Mouse (Mus musculus) embryonic facial prominence, embryonic 14.5 days (tissue): ENCODE results near the gene Ier5l. TPM values are rescaled to one million over a fixed set of nuclear protein-coding genes. Genes with fewer than 3 reads are reported as not detected.

Experiments used
- ATAC-seq: fragments of 200-750 bp; cut with Nextera tagmentation; 2 replicates; pipeline ENCODE4 v1.8.0; 2017; ENCODE audit warnings: low read depth, moderate number of reproducible peaks, moderate TSS enrichment
- DNase-seq: peaks from one replicate; pipeline ENCODE4 v3.0.0-alpha.2; 2015; ENCODE audit warnings: low spot score
- H3K27ac ChIP-seq: fragments of 300-500 bp; sonication (generic); replicated peaks from 2 replicates; pipeline ENCODE4 v1.5.1; 2014; ENCODE audit warnings: low read depth, mild to moderate bottlenecking, low read length, moderate library complexity
- H3K27me3 ChIP-seq: fragments of 300-500 bp; sonication (generic); replicated peaks from 2 replicates; pipeline ENCODE4 v1.6.1; 2014; ENCODE audit warnings: low read length; ENCODE audit not compliant: control insufficient read depth, insufficient read depth
- H3K36me3 ChIP-seq: fragments of 300-500 bp; sonication (generic); 2 replicates; pipeline ENCODE4 v1.6.1; 2014; ENCODE audit warnings: low read length, mixed read lengths; ENCODE audit not compliant: control insufficient read depth, insufficient read depth
- H3K4me1 ChIP-seq: fragments of 300-500 bp; sonication (generic); 2 replicates; pipeline ENCODE4 v1.6.1; 2014; ENCODE audit warnings: antibody characterized with exemption, low read length; ENCODE audit not compliant: control insufficient read depth, insufficient read depth
- H3K4me2 ChIP-seq: fragments of 300-500 bp; sonication (generic); 2 replicates; pipeline ENCODE4 v1.6.1; 2014; ENCODE audit warnings: low read depth, mild to moderate bottlenecking, low read length, moderate library complexity, mixed read lengths
- H3K4me3 ChIP-seq: fragments of 300-500 bp; sonication (generic); 2 replicates; pipeline ENCODE4 v1.5.1; 2014; ENCODE audit warnings: low read depth, mild to moderate bottlenecking, low read length
- H3K9ac ChIP-seq: fragments of 300-500 bp; sonication (generic); 2 replicates; pipeline ENCODE4 v1.6.1; 2014; ENCODE audit warnings: low read depth, mild to moderate bottlenecking, low read length, moderate library complexity, mixed read lengths
- H3K9me3 ChIP-seq: fragments of 300-500 bp; sonication (generic); 2 replicates; pipeline ENCODE4 v1.6.1; 2016; ENCODE audit warnings: low read length; ENCODE audit not compliant: control insufficient read depth
- WGBS: fragments of 180-500 bp; shearing (Covaris S2); extraction: QIAGEN DNeasy Blood & Tissue Kit; methylation state at CpG from one replicate; pipeline ENCODE4 v1.1.7; 2014; 5-methylcytosine and 5-hydroxymethylcytosine counted together
- polyA plus RNA-seq: library from polyadenylated mRNA; unstranded; fragments of >200 nt; fragmentation: Nextera tagmentation; extraction: Ambion mirVana; gene quantifications from 2 replicates; pipeline ENCODE4 v1.2.1, GENCODE M21; 2014

Gene Ier5l
- polyA plus RNA-seq, 1 experiment from 2014 or later = 3.4 TPM

- 0 out of 2 replicates have a peak, but pooled peaks cover 4% of the 10 kb centered on the region for H3K36me3 ChIP-seq
- DNase-seq (peak; percentile 89), ATAC-seq (peak; percentile 91)
- peak overlapping the region; percentile 68 for H3K27ac ChIP-seq
- H3K4me1 ChIP-seq = peaks cover 18% of the 10 kb centered on the region
- H3K4me3 ChIP-seq = peak overlapping the region; percentile 25
- peak overlapping the region; percentile 52 for H3K4me2 ChIP-seq
- 2% methylated on average over 9 of the region's 9 CpGs for WGBS
- no peaks in the 10 kb centered on the region for H3K9me3 ChIP-seq
- no peaks in the 10 kb centered on the region for H3K27me3 ChIP-seq
- H3K9ac ChIP-seq = peak overlapping the region; percentile 22
Observed at GRCm38 (mm10) chr2:30463904-30464330, 10.1 kb downstream of the Ier5l start.

GRCm38 (mm10) chr2:30463341-30463761, 10.7 kb downstream of the Ier5l start:
- Histone ChIP-seq H3K27ac (peak overlapping the region; percentile 68), H3K4me2 (peak overlapping the region; percentile 52), H3K4me1 (peaks cover 17% of the 10 kb centered on the region), H3K9me3 (no peaks in the 10 kb centered on the region), H3K4me3 (no peak overlapping the region), H3K27me3 (no peaks in the 10 kb centered on the region), H3K9ac (peak overlapping the region; percentile 22), H3K36me3 (0 out of 2 replicates have a peak, but pooled peaks cover 5% of the 10 kb centered on the region)
- WGBS = 20% methylated on average over 5 of the region's 5 CpGs
- peak; percentile 82 for DNase-seq
- peak; percentile 72 for ATAC-seq

- H3K27ac ChIP-seq = no peak overlapping the region
- no peak for DNase-seq
- H3K4me1 ChIP-seq = peaks cover 12% of the 10 kb centered on the region
- no peaks in the 10 kb centered on the region for H3K27me3 ChIP-seq
- H3K9ac ChIP-seq = no peak overlapping the region
- 92% methylated on average over 6 of the region's 6 CpGs for WGBS
- 0 out of 2 replicates have a peak, but pooled peaks cover 5% of the 10 kb centered on the region for H3K36me3 ChIP-seq
- H3K4me2 ChIP-seq = no peak overlapping the region
- H3K9me3 ChIP-seq = no peaks in the 10 kb centered on the region
- H3K4me3 ChIP-seq = no peak overlapping the region
- no peak for ATAC-seq
Observed at GRCm38 (mm10) chr2:30459241-30459640, 14.8 kb downstream of the Ier5l start.

- no peak overlapping the region for H3K9ac ChIP-seq
- 76% methylated on average over 6 of the region's 6 CpGs for WGBS
- no peaks in the 10 kb centered on the region for H3K9me3 ChIP-seq
- ATAC-seq = no peak
- H3K27me3 ChIP-seq = no peaks in the 10 kb centered on the region
- DNase-seq = no peak
- H3K4me2 ChIP-seq = no peak overlapping the region
- H3K4me3 ChIP-seq = no peak overlapping the region
- peaks cover 5% of the 10 kb centered on the region for H3K4me1 ChIP-seq
- peak overlapping the region; percentile 33 for H3K27ac ChIP-seq
- H3K36me3 ChIP-seq = peaks cover 12% of the 10 kb centered on the region; the same call in 1 of the 2 replicates
Observed at GRCm38 (mm10) chr2:30458349-30458748, 15.7 kb downstream of the Ier5l start.

- no peak overlapping the region for H3K27ac ChIP-seq
- 64% methylated on average over 13 of the region's 13 CpGs for WGBS
- no peak for ATAC-seq
Observed at GRCm38 (mm10) chr2:30456104-30456980, 17.7 kb downstream of the Ier5l start.

GRCm38 (mm10) chr2:30454587-30454986, 19.4 kb downstream of the Ier5l start:
- Histone ChIP-seq H3K9ac (no peak overlapping the region), H3K27me3 (no peaks in the 10 kb centered on the region), H3K4me2 (no peak overlapping the region), H3K4me3 (no peak overlapping the region), H3K9me3 (peaks cover 10% of the 10 kb centered on the region), H3K27ac (no peak overlapping the region), H3K4me1 (no peaks in the 10 kb centered on the region), H3K36me3 (peaks cover 29% of the 10 kb centered on the region)
- ATAC-seq (no peak), DNase-seq (no peak)
- 81% methylated on average over 5 of the region's 5 CpGs for WGBS

More at GRCm38 (mm10) chr2:30456104-30456980, 17.7 kb downstream of the Ier5l start:
- Histone ChIP-seq H3K9me3 (no peaks in the 10 kb centered on the region), H3K4me2 (no peak overlapping the region), H3K36me3 (peaks cover 17% of the 10 kb centered on the region), H3K27me3 (no peaks in the 10 kb centered on the region), H3K4me3 (no peak overlapping the region), H3K9ac (no peak overlapping the region), H3K4me1 (no peaks in the 10 kb centered on the region)
- no peak for DNase-seq

GRCm38 (mm10) chr2:30453570-30453969, 20.4 kb downstream of the Ier5l start:
- H3K27ac ChIP-seq = no peak overlapping the region
- DNase-seq = no peak
- H3K4me1 ChIP-seq = no peaks in the 10 kb centered on the region
- no peak for ATAC-seq
- no peak overlapping the region for H3K9ac ChIP-seq
- peaks cover 33% of the 10 kb centered on the region for H3K36me3 ChIP-seq
- 81% methylated on average over 3 of the region's 3 CpGs for WGBS
- H3K4me3 ChIP-seq = no peak overlapping the region
- no peaks in the 10 kb centered on the region for H3K27me3 ChIP-seq
- H3K4me2 ChIP-seq = no peak overlapping the region
- H3K9me3 ChIP-seq = peaks cover 13% of the 10 kb centered on the region

GRCm38 (mm10) chr2:30451525-30451924, 22.5 kb downstream of the Ier5l start:
- H3K9me3 ChIP-seq = peaks cover 13% of the 10 kb centered on the region
- WGBS = 83% methylated on average over 3 of the region's 3 CpGs
- no peak overlapping the region for H3K27ac ChIP-seq
- no peak overlapping the region for H3K4me3 ChIP-seq
- no peaks in the 10 kb centered on the region for H3K4me1 ChIP-seq
- H3K27me3 ChIP-seq = no peaks in the 10 kb centered on the region
- H3K36me3 ChIP-seq = peaks cover 47% of the 10 kb centered on the region
- H3K4me2 ChIP-seq = no peak overlapping the region
- H3K9ac ChIP-seq = no peak overlapping the region
- ATAC-seq = no peak; the same call in 1 of the 2 replicates
- DNase-seq = no peak
